Mouse (Mus musculus) lung, postnatal 0 days (tissue): Measurements from ENCODE around the gene Heatr5a.

Source experiments
- CTCF ChIP-seq: IDR thresholded peaks from 2 replicates; pipeline ENCODE4 v1.5.1; 2016; ENCODE audit warnings: antibody characterized with exemption, mild to moderate bottlenecking
- EP300 ChIP-seq: IDR thresholded peaks from 2 replicates; pipeline ENCODE4 v1.6.1; 2016; ENCODE audit warnings: antibody characterized with exemption, mild to moderate bottlenecking, control low read depth

GRCm38 (mm10) chr12:51830671-51831070 lies 140.4 kb downstream of the Heatr5a start:
- TF ChIP-seq CTCF (no peak), EP300 (no peak)
